Mouse (Mus musculus): ENCODE results near the gene Fam193b. TPM values are rescaled to one million over a fixed set of nuclear protein-coding genes. Genes with fewer than 3 reads are reported as not detected.

The Fam193b gene
- polyA plus RNA-seq, 1 experiment from 2014 or later, result 15.9 TPM

- WGBS (ENCODE audit: insufficient replicate concordance), result 82% methylated on average over 8 of the region's 8 CpGs
- Histone ChIP-seq H3K9ac (no peak overlapping the region), H3K9me3 (replicated peaks) (no peaks in the 10 kb centered on the region), H3K4me1 (peaks cover 34% of the 10 kb centered on the region), H3K4me2 (no peak overlapping the region), H3K27ac (no peak overlapping the region), H3K36me3 (peaks cover 96% of the 10 kb centered on the region), H3K4me3 (no peak overlapping the region), H3K27me3 (replicated peaks) (no peaks in the 10 kb centered on the region)
- no peak for ATAC-seq
These were observed 27.5 kb downstream of the Fam193b start for GRCm38 (mm10) chr13:55543447-55543846.

- Histone ChIP-seq H3K4me3 (no peak overlapping the region), H3K27ac (no peak overlapping the region), H3K4me2 (no peak overlapping the region), H3K9ac (no peak overlapping the region), H3K4me1 (peaks cover 34% of the 10 kb centered on the region), H3K36me3 (peaks cover 91% of the 10 kb centered on the region), H3K9me3 (replicated peaks) (no peaks in the 10 kb centered on the region), H3K27me3 (replicated peaks) (no peaks in the 10 kb centered on the region)
- no peak for ATAC-seq
- 91% methylated on average over 4 of the region's 4 CpGs for WGBS (ENCODE audit: insufficient replicate concordance)
These were observed 28.0 kb downstream of the Fam193b start for GRCm38 (mm10) chr13:55542891-55543290.

GRCm38 (mm10) chr13:55540933-55541332 lies 30.0 kb downstream of the Fam193b start:
- Histone ChIP-seq H3K4me3 (no peak overlapping the region), H3K36me3 (peaks cover 71% of the 10 kb centered on the region), H3K9me3 (replicated peaks) (no peaks in the 10 kb centered on the region), H3K4me1 (peaks cover 42% of the 10 kb centered on the region), H3K4me2 (no peak overlapping the region), H3K9ac (no peak overlapping the region), H3K27me3 (replicated peaks) (no peaks in the 10 kb centered on the region), H3K27ac (no peak overlapping the region)
- no peak for ATAC-seq
- 81% methylated on average over 2 of the region's 2 CpGs for WGBS (ENCODE audit: insufficient replicate concordance)

GRCm38 (mm10) chr13:55536194-55537175 lies 34.4 kb downstream of the Fam193b start, which contains the start of gene Ddx41:
Gene Ddx41, minus strand, starts transcription at chr13:55536658.
- ATAC-seq, result peak; percentile 97
- 1% methylated on average over 70 of the region's 70 CpGs for WGBS (ENCODE audit: insufficient replicate concordance)
- Histone ChIP-seq H3K9me3 (replicated peaks) (no peaks in the 10 kb centered on the region), H3K36me3 (peaks cover 66% of the 10 kb centered on the region), H3K9ac (peak within 1 kb of the TSS; percentile 84), H3K27me3 (replicated peaks) (no peaks in the 10 kb centered on the region), H3K4me1 (peaks cover 35% of the 10 kb centered on the region), H3K4me3 (peak within 1 kb of the TSS; percentile 86), H3K27ac (peak within 1 kb of the TSS; percentile 62), H3K4me2 (peak within 1 kb of the TSS; percentile 95)

GRCm38 (mm10) chr13:55535796-55536193 lies 35.1 kb downstream of the Fam193b start:
- ATAC-seq, result no peak
- Histone ChIP-seq H3K4me2 (peak overlapping the region; percentile 95), H3K36me3 (peaks cover 66% of the 10 kb centered on the region), H3K9ac (peak overlapping the region; percentile 84), H3K4me3 (peak overlapping the region; percentile 86), H3K27me3 (replicated peaks) (no peaks in the 10 kb centered on the region), H3K4me1 (peaks cover 29% of the 10 kb centered on the region), H3K27ac (peak overlapping the region; percentile 62), H3K9me3 (replicated peaks) (no peaks in the 10 kb centered on the region)
- 15% methylated on average over 17 of the region's 17 CpGs for WGBS (ENCODE audit: insufficient replicate concordance)

GRCm38 (mm10) chr13:55535191-55535590 lies 35.7 kb downstream of the Fam193b start:
- Histone ChIP-seq H3K36me3 (peaks cover 66% of the 10 kb centered on the region), H3K27me3 (replicated peaks) (no peaks in the 10 kb centered on the region), H3K4me2 (peak overlapping the region; percentile 95), H3K9me3 (replicated peaks) (no peaks in the 10 kb centered on the region), H3K27ac (no peak overlapping the region), H3K4me3 (peak overlapping the region; percentile 86; the same call in 1 of the 2 replicates), H3K4me1 (peaks cover 26% of the 10 kb centered on the region), H3K9ac (no peak overlapping the region)
- no peak for ATAC-seq
- WGBS (ENCODE audit: insufficient replicate concordance), result 81% methylated on average over 15 of the region's 15 CpGs

- WGBS (ENCODE audit: insufficient replicate concordance), result 54% methylated on average over 8 of the region's 8 CpGs
- Histone ChIP-seq H3K27ac (peak within 1 kb of the TSS; percentile 67), H3K27me3 (replicated peaks) (no peaks in the 10 kb centered on the region), H3K36me3 (peaks cover 52% of the 10 kb centered on the region), H3K4me2 (peak within 1 kb of the TSS; percentile 21), H3K9ac (peak within 1 kb of the TSS; percentile 45; the same call in 1 of the 2 replicates), H3K9me3 (replicated peaks) (no peaks in the 10 kb centered on the region), H3K4me1 (peaks cover 37% of the 10 kb centered on the region), H3K4me3 (0 out of 2 replicates have a peak within 1 kb of the TSS, but pooled peaks have one; percentile 11)
- no peak for ATAC-seq
These were observed 41.6 kb downstream of the Fam193b start, which contains the start of gene Dok3 for GRCm38 (mm10) chr13:55529198-55529915. Gene Dok3, minus strand, starts transcription at chr13:55529296.

- H3K36me3 ChIP-seq, result peaks cover 46% of the 10 kb centered on the region
- peak overlapping the region; percentile 21 for H3K4me2 ChIP-seq
- H3K9ac ChIP-seq, result peak overlapping the region; percentile 45; the same call in 1 of the 2 replicates
- 24% methylated on average over 18 of the region's 18 CpGs for WGBS (ENCODE audit: insufficient replicate concordance)
- H3K27ac ChIP-seq, result peak overlapping the region; percentile 73
- H3K9me3 ChIP-seq (replicated peaks), result no peaks in the 10 kb centered on the region
- H3K4me1 ChIP-seq, result peaks cover 44% of the 10 kb centered on the region
- peak; percentile 53 for ATAC-seq
- no peaks in the 10 kb centered on the region for H3K27me3 ChIP-seq (replicated peaks)
- H3K4me3 ChIP-seq, result 0 out of 2 replicates have a peak overlapping the region, but pooled peaks have one; percentile 11
These were observed 42.8 kb downstream of the Fam193b start for GRCm38 (mm10) chr13:55527834-55528772.

- H3K27ac ChIP-seq, result peak overlapping the region; percentile 73
- H3K9ac ChIP-seq, result no peak overlapping the region
- no peaks in the 10 kb centered on the region for H3K9me3 ChIP-seq (replicated peaks)
- WGBS (ENCODE audit: insufficient replicate concordance), result 72% methylated on average over 16 of the region's 16 CpGs
- H3K27me3 ChIP-seq (replicated peaks), result no peaks in the 10 kb centered on the region
- peaks cover 48% of the 10 kb centered on the region for H3K4me1 ChIP-seq
- peak overlapping the region; percentile 21 for H3K4me2 ChIP-seq
- H3K36me3 ChIP-seq, result peaks cover 39% of the 10 kb centered on the region
- ATAC-seq, result 0 out of 2 replicates have a peak, but pooled peaks have one; percentile 1
- 0 out of 2 replicates have a peak overlapping the region, but pooled peaks have one; percentile 11 for H3K4me3 ChIP-seq
These were observed 43.7 kb downstream of the Fam193b start for GRCm38 (mm10) chr13:55527212-55527611.

- WGBS (ENCODE audit: insufficient replicate concordance), result 70% methylated on average over 16 of the region's 16 CpGs
- H3K4me2 ChIP-seq, result no peak overlapping the region
- peaks cover 26% of the 10 kb centered on the region for H3K36me3 ChIP-seq
- no peak overlapping the region for H3K9ac ChIP-seq
- no peaks in the 10 kb centered on the region for H3K9me3 ChIP-seq (replicated peaks)
- H3K4me1 ChIP-seq, result peaks cover 48% of the 10 kb centered on the region
- no peaks in the 10 kb centered on the region; the same call in 1 of the 2 replicates for H3K27me3 ChIP-seq (replicated peaks)
- H3K4me3 ChIP-seq, result no peak overlapping the region
- no peak overlapping the region for H3K27ac ChIP-seq
- ATAC-seq, result no peak
These were observed 45.0 kb downstream of the Fam193b start for GRCm38 (mm10) chr13:55525733-55526553.
